Mouse (Mus musculus): ENCODE data around the gene Atp1a4. TPM values are rescaled to one million over a fixed set of nuclear protein-coding genes. Genes with fewer than 3 reads are reported as not detected.
A peak's percentile ranks its signal among the peaks of the same experiment; 100 is the strongest.

Gene Atp1a4
- polyA plus RNA-seq, 1 experiment: not detected

GRCm38 (mm10) chr1:172277172-172277571 is 19.0 kb upstream of the Atp1a4 start:
- WGBS: 3% methylated on average over 3 of the region's 3 CpGs
- TF ChIP-seq CTCF (IDR thresholded peaks at IDR 0.05; ENCODE audit: control insufficient read depth, insufficient read depth, low read length): no peak
- TF ChIP-seq POLR2A (IDR thresholded peaks at IDR 0.05; ENCODE audit: borderline replicate concordance, control insufficient read depth, low read depth, low read length): no peak
- no peak overlapping the region; the same call in 1 of the 2 replicates for H3K27ac ChIP-seq (ENCODE audit: control insufficient read depth, insufficient read depth, low read depth, low read length, poor library complexity)

GRCm38 (mm10) chr1:172274547-172274946 is 16.3 kb upstream of the Atp1a4 start:
- WGBS: 86% methylated on average over 5 of the region's 5 CpGs
- no peak overlapping the region for H3K27ac ChIP-seq (ENCODE audit: control insufficient read depth, insufficient read depth, low read depth, low read length, poor library complexity)
- TF ChIP-seq POLR2A (IDR thresholded peaks at IDR 0.05; ENCODE audit: borderline replicate concordance, control insufficient read depth, low read depth, low read length): no peak
- TF ChIP-seq CTCF (IDR thresholded peaks at IDR 0.05; ENCODE audit: control insufficient read depth, insufficient read depth, low read length): no peak
- H3K4me3 ChIP-seq (replicated peaks; ENCODE audit: control insufficient read depth, low read depth, low read length): no peak overlapping the region
- H3K4me1 ChIP-seq (ENCODE audit: control insufficient read depth, insufficient read depth, low read length): no peaks in the 10 kb centered on the region; the same call in 1 of the 2 replicates

More at GRCm38 (mm10) chr1:172277172-172277571, 19.0 kb upstream of the Atp1a4 start:
- no peaks in the 10 kb centered on the region; the same call in 1 of the 2 replicates for H3K4me1 ChIP-seq (ENCODE audit: control insufficient read depth, insufficient read depth, low read length)
- H3K4me3 ChIP-seq (replicated peaks; ENCODE audit: control insufficient read depth, low read depth, low read length): no peak overlapping the region

GRCm38 (mm10) chr1:172274116-172274515 is 15.9 kb upstream of the Atp1a4 start:
- H3K4me1 ChIP-seq (ENCODE audit: control insufficient read depth, insufficient read depth, low read length): no peaks in the 10 kb centered on the region; the same call in 1 of the 2 replicates
- 81% methylated on average over 5 of the region's 5 CpGs for WGBS
- no peak for TF ChIP-seq CTCF (IDR thresholded peaks at IDR 0.05; ENCODE audit: control insufficient read depth, insufficient read depth, low read length)
- TF ChIP-seq POLR2A (IDR thresholded peaks at IDR 0.05; ENCODE audit: borderline replicate concordance, control insufficient read depth, low read depth, low read length): no peak
- H3K27ac ChIP-seq (ENCODE audit: control insufficient read depth, insufficient read depth, low read depth, low read length, poor library complexity): no peak overlapping the region
- H3K4me3 ChIP-seq (replicated peaks; ENCODE audit: control insufficient read depth, low read depth, low read length): no peak overlapping the region

- Histone ChIP-seq H3K27ac (ENCODE audit: control insufficient read depth, insufficient read depth, low read depth, low read length, poor library complexity) (no peak overlapping the region), H3K4me1 (ENCODE audit: control insufficient read depth, insufficient read depth, low read length) (no peaks in the 10 kb centered on the region; the same call in 1 of the 2 replicates), H3K4me3 (replicated peaks; ENCODE audit: control insufficient read depth, low read depth, low read length) (no peak overlapping the region)
- whole genome bisulfite sequencing: 75% methylated on average over 6 of the region's 6 CpGs
- TF ChIP-seq POLR2A (IDR thresholded peaks at IDR 0.05; ENCODE audit: borderline replicate concordance, control insufficient read depth, low read depth, low read length): no peak
- TF ChIP-seq CTCF (IDR thresholded peaks at IDR 0.05; ENCODE audit: control insufficient read depth, insufficient read depth, low read length): no peak
Measured at GRCm38 (mm10) chr1:172273386-172273785, 15.2 kb upstream of the Atp1a4 start.

- H3K27ac ChIP-seq (ENCODE audit: control insufficient read depth, insufficient read depth, low read depth, low read length, poor library complexity): no peak overlapping the region
- 88% methylated on average over 10 of the region's 10 CpGs for WGBS
- no peaks in the 10 kb centered on the region; the same call in 1 of the 2 replicates for H3K4me1 ChIP-seq (ENCODE audit: control insufficient read depth, insufficient read depth, low read length)
- no peak overlapping the region for H3K4me3 ChIP-seq (replicated peaks; ENCODE audit: control insufficient read depth, low read depth, low read length)
- TF ChIP-seq CTCF (IDR thresholded peaks at IDR 0.05; ENCODE audit: control insufficient read depth, insufficient read depth, low read length): no peak
- no peak for TF ChIP-seq POLR2A (IDR thresholded peaks at IDR 0.05; ENCODE audit: borderline replicate concordance, control insufficient read depth, low read depth, low read length)
Measured at GRCm38 (mm10) chr1:172271765-172272164, 13.6 kb upstream of the Atp1a4 start.

- Histone ChIP-seq H3K27ac (ENCODE audit: control insufficient read depth, insufficient read depth, low read depth, low read length, poor library complexity) (no peak overlapping the region), H3K4me3 (replicated peaks; ENCODE audit: control insufficient read depth, low read depth, low read length) (no peak overlapping the region), H3K4me1 (ENCODE audit: control insufficient read depth, insufficient read depth, low read length) (no peaks in the 10 kb centered on the region)
- TF ChIP-seq CTCF (IDR thresholded peaks at IDR 0.05; ENCODE audit: control insufficient read depth, insufficient read depth, low read length): no peak
- TF ChIP-seq POLR2A (IDR thresholded peaks at IDR 0.05; ENCODE audit: borderline replicate concordance, control insufficient read depth, low read depth, low read length): no peak
- WGBS: 82% methylated on average over 3 of the region's 3 CpGs
Measured at GRCm38 (mm10) chr1:172271208-172271607, 13.0 kb upstream of the Atp1a4 start.

- WGBS: 74% methylated on average over 8 of the region's 8 CpGs
Measured at GRCm38 (mm10) chr1:172261477-172262078, 3.4 kb upstream of the Atp1a4 start, which contains the start of gene Igsf8. Gene Igsf8, plus strand, starts transcription at chr1:172261641.

GRCm38 (mm10) chr1:172247679-172248078 is 10.5 kb downstream of the Atp1a4 start:
- 14% methylated on average over 2 of the region's 2 CpGs for WGBS
- no peak overlapping the region for H3K4me3 ChIP-seq (replicated peaks; ENCODE audit: control insufficient read depth, low read depth, low read length)
- H3K4me1 ChIP-seq (ENCODE audit: control insufficient read depth, insufficient read depth, low read length): no peaks in the 10 kb centered on the region
- TF ChIP-seq CTCF (IDR thresholded peaks at IDR 0.05; ENCODE audit: control insufficient read depth, insufficient read depth, low read length) (peak; percentile 27; the same call in 1 of the 2 replicates), POLR2A (IDR thresholded peaks at IDR 0.05; ENCODE audit: borderline replicate concordance, control insufficient read depth, low read depth, low read length) (no peak)
- H3K27ac ChIP-seq (ENCODE audit: control insufficient read depth, insufficient read depth, low read depth, low read length, poor library complexity): no peak overlapping the region

More at GRCm38 (mm10) chr1:172261477-172262078, 3.4 kb upstream of the Atp1a4 start, which contains the start of gene Igsf8:
- Histone ChIP-seq H3K27ac (ENCODE audit: control insufficient read depth, insufficient read depth, low read depth, low read length, poor library complexity) (no peak within 1 kb of the TSS), H3K4me3 (replicated peaks; ENCODE audit: control insufficient read depth, low read depth, low read length) (no peak within 1 kb of the TSS), H3K4me1 (ENCODE audit: control insufficient read depth, insufficient read depth, low read length) (no peaks in the 10 kb centered on the region)
- TF ChIP-seq POLR2A (IDR thresholded peaks at IDR 0.05; ENCODE audit: borderline replicate concordance, control insufficient read depth, low read depth, low read length) (no peak), CTCF (IDR thresholded peaks at IDR 0.05; ENCODE audit: control insufficient read depth, insufficient read depth, low read length) (no peak)

Measured in bone marrow, adult 2 months (tissue).